Mouse (Mus musculus): ENCODE data around the gene Rpl3. TPM values are rescaled to one million over a fixed set of nuclear protein-coding genes. Genes with fewer than 3 reads are reported as not detected.

Gene Rpl3
- total and polyA plus RNA-seq, 2 experiments from 2014 or later, result 500 to 511 TPM

- Histone ChIP-seq H3K4me1 (ENCODE audit: insufficient read depth, low read length) (no peaks in the 10 kb centered on the region), H3K36me3 (ENCODE audit: insufficient read depth, low read length) (no peaks in the 10 kb centered on the region), H3K27ac (ENCODE audit: low read depth, low read length) (no peak overlapping the region), H3K4me3 (ENCODE audit: low read depth, low read length) (no peak overlapping the region), H3K4me2 (ENCODE audit: low read depth, low read length, poor library complexity, severe bottlenecking) (no peak overlapping the region), H3K9me3 (ENCODE audit: low read length) (no peaks in the 10 kb centered on the region), H3K27me3 (ENCODE audit: insufficient read depth, low read length) (no peaks in the 10 kb centered on the region), H3K9ac (replicated peaks; ENCODE audit: low read length, poor library complexity, severe bottlenecking) (no peak overlapping the region)
- ATAC-seq (ENCODE audit: low FRiP score) (no peak), DNase-seq (ENCODE audit: low spot score) (no peak)
- WGBS, result 72% methylated on average over 5 of the region's 5 CpGs
- TF ChIP-seq CTCF (IDR thresholded peaks at IDR 0.05), result no peak
Observed at GRCm38 (mm10) chr15:80047973-80048372, 43.7 kb downstream of the Rpl3 start.

- Histone ChIP-seq H3K27ac (ENCODE audit: low read depth, low read length) (no peak overlapping the region), H3K9ac (replicated peaks; ENCODE audit: low read length, poor library complexity, severe bottlenecking) (no peak overlapping the region), H3K36me3 (ENCODE audit: insufficient read depth, low read length) (no peaks in the 10 kb centered on the region), H3K9me3 (ENCODE audit: low read length) (no peaks in the 10 kb centered on the region), H3K27me3 (ENCODE audit: insufficient read depth, low read length) (no peaks in the 10 kb centered on the region), H3K4me1 (ENCODE audit: insufficient read depth, low read length) (no peaks in the 10 kb centered on the region), H3K4me2 (ENCODE audit: low read depth, low read length, poor library complexity, severe bottlenecking) (no peak overlapping the region), H3K4me3 (ENCODE audit: low read depth, low read length) (no peak overlapping the region)
- WGBS, result 79% methylated on average over 2 of the region's 2 CpGs
- no peak for TF ChIP-seq CTCF (IDR thresholded peaks at IDR 0.05)
- DNase-seq (ENCODE audit: low spot score) (no peak), ATAC-seq (ENCODE audit: low FRiP score) (no peak)
Observed at GRCm38 (mm10) chr15:80047242-80047641, 44.4 kb downstream of the Rpl3 start.

GRCm38 (mm10) chr15:80045749-80046148, 45.9 kb downstream of the Rpl3 start:
- H3K4me2 ChIP-seq (ENCODE audit: low read depth, low read length, poor library complexity, severe bottlenecking), result no peak overlapping the region
- no peaks in the 10 kb centered on the region for H3K4me1 ChIP-seq (ENCODE audit: insufficient read depth, low read length)
- peak; percentile 31; the same call in 1 of the 2 replicates for TF ChIP-seq CTCF (IDR thresholded peaks at IDR 0.05)
- no peaks in the 10 kb centered on the region for H3K27me3 ChIP-seq (ENCODE audit: insufficient read depth, low read length)
- WGBS, result 91% methylated on average over 2 of the region's 2 CpGs
- no peak overlapping the region for H3K27ac ChIP-seq (ENCODE audit: low read depth, low read length)
- H3K9me3 ChIP-seq (ENCODE audit: low read length), result no peaks in the 10 kb centered on the region
- DNase-seq (ENCODE audit: low spot score) (no peak), ATAC-seq (ENCODE audit: low FRiP score) (no peak)
- no peak overlapping the region for H3K9ac ChIP-seq (replicated peaks; ENCODE audit: low read length, poor library complexity, severe bottlenecking)
- H3K36me3 ChIP-seq (ENCODE audit: insufficient read depth, low read length), result no peaks in the 10 kb centered on the region
- no peak overlapping the region for H3K4me3 ChIP-seq (ENCODE audit: low read depth, low read length)

GRCm38 (mm10) chr15:80044249-80044648, 47.4 kb downstream of the Rpl3 start:
- 94% methylated on average over 10 of the region's 10 CpGs for WGBS
- H3K27me3 ChIP-seq (ENCODE audit: insufficient read depth, low read length), result no peaks in the 10 kb centered on the region
- H3K9ac ChIP-seq (replicated peaks; ENCODE audit: low read length, poor library complexity, severe bottlenecking), result no peak overlapping the region
- ATAC-seq (ENCODE audit: low FRiP score) (no peak), DNase-seq (ENCODE audit: low spot score) (no peak)
- TF ChIP-seq CTCF (IDR thresholded peaks at IDR 0.05), result no peak
- no peaks in the 10 kb centered on the region for H3K36me3 ChIP-seq (ENCODE audit: insufficient read depth, low read length)
- no peak overlapping the region for H3K4me2 ChIP-seq (ENCODE audit: low read depth, low read length, poor library complexity, severe bottlenecking)
- H3K4me3 ChIP-seq (ENCODE audit: low read depth, low read length), result no peak overlapping the region
- no peaks in the 10 kb centered on the region for H3K4me1 ChIP-seq (ENCODE audit: insufficient read depth, low read length)
- no peaks in the 10 kb centered on the region for H3K9me3 ChIP-seq (ENCODE audit: low read length)
- H3K27ac ChIP-seq (ENCODE audit: low read depth, low read length), result no peak overlapping the region

GRCm38 (mm10) chr15:80042152-80042551, 49.5 kb downstream of the Rpl3 start:
- TF ChIP-seq CTCF (IDR thresholded peaks at IDR 0.05), result no peak
- Histone ChIP-seq H3K27ac (ENCODE audit: low read depth, low read length) (no peak overlapping the region), H3K9me3 (ENCODE audit: low read length) (no peaks in the 10 kb centered on the region), H3K27me3 (ENCODE audit: insufficient read depth, low read length) (no peaks in the 10 kb centered on the region), H3K36me3 (ENCODE audit: insufficient read depth, low read length) (no peaks in the 10 kb centered on the region), H3K4me2 (ENCODE audit: low read depth, low read length, poor library complexity, severe bottlenecking) (no peak overlapping the region), H3K4me3 (ENCODE audit: low read depth, low read length) (no peak overlapping the region), H3K4me1 (ENCODE audit: insufficient read depth, low read length) (no peaks in the 10 kb centered on the region), H3K9ac (replicated peaks; ENCODE audit: low read length, poor library complexity, severe bottlenecking) (no peak overlapping the region)
- ATAC-seq (ENCODE audit: low FRiP score) (no peak), DNase-seq (ENCODE audit: low spot score) (no peak)
- 78% methylated on average over 4 of the region's 4 CpGs for WGBS

- no peaks in the 10 kb centered on the region for H3K9me3 ChIP-seq (ENCODE audit: low read length)
- no peak for ATAC-seq (ENCODE audit: low FRiP score)
- TF ChIP-seq CTCF (IDR thresholded peaks at IDR 0.05), result no peak
- no peaks in the 10 kb centered on the region for H3K36me3 ChIP-seq (ENCODE audit: insufficient read depth, low read length)
- H3K4me2 ChIP-seq (ENCODE audit: low read depth, low read length, poor library complexity, severe bottlenecking), result no peak overlapping the region
- DNase-seq (ENCODE audit: low spot score), result no peak
- WGBS, result 94% methylated on average over 2 of the region's 2 CpGs
- no peak overlapping the region for H3K4me3 ChIP-seq (ENCODE audit: low read depth, low read length)
- H3K27ac ChIP-seq (ENCODE audit: low read depth, low read length), result no peak overlapping the region
- no peak overlapping the region for H3K9ac ChIP-seq (replicated peaks; ENCODE audit: low read length, poor library complexity, severe bottlenecking)
- H3K4me1 ChIP-seq (ENCODE audit: insufficient read depth, low read length), result no peaks in the 10 kb centered on the region
- no peaks in the 10 kb centered on the region for H3K27me3 ChIP-seq (ENCODE audit: insufficient read depth, low read length)
Observed at GRCm38 (mm10) chr15:80038110-80038391, 53.6 kb downstream of the Rpl3 start.
